Mouse (Mus musculus) testis, adult 2 months (tissue): ENCODE measurements around the gene Olfr671.
"Not testable (repeated sequence)": the region's sequence is repeated elsewhere in the genome, so short reads cannot be mapped to it uniquely, and the experiment has no call there.

Experiments used
- CTCF ChIP-seq: fragments of 200-500 bp; IDR thresholded peaks from 2 replicates; pipeline ENCODE4 v1.5.1; 2012; ENCODE audit warnings: low read depth, mild to moderate bottlenecking, inconsistent platforms, low read length, moderate library complexity; ENCODE audit not compliant: control insufficient read depth, insufficient read depth, insufficient replicate concordance
- POLR2A ChIP-seq: fragments of 200-500 bp; IDR thresholded peaks from 2 replicates; pipeline ENCODE4 v1.6.1; 2012; ENCODE audit warnings: low read depth, mild to moderate bottlenecking, inconsistent platforms, low read length, moderate library complexity; ENCODE audit not compliant: control insufficient read depth

- TF ChIP-seq CTCF, POLR2A: not testable (repeated sequence)
Measured at GRCm38 (mm10) chr7:104972507-104972906, 6.4 kb downstream of the Olfr671 start.
